ENCODE assay signal across 9 mouse cellular contexts in the genomic region with DNA sequence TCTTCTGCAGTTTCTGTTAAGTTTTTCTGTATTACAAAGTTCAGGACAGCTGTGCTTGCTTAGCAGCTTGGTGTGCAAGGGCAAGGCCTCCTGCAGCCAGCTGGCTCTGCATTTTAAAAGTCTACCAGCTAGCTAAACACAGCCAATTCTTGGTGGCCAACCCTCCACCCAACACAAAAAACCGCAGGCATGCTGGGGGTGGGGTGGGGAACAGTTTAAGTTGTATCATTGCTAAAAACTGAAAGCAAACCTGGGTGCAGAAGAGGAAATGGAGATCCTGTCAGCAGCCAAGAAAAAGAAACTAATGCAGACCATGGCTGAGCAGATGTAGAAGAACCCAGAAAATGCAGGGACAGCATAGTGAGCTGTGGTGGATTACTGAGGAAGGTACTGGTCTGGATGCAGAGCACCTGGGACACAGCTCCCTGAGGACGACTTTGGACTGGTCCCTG. TPM values are rescaled to one million over a fixed set of nuclear protein-coding genes. Genes with fewer than 3 reads are reported as not detected.
A peak's percentile ranks its signal among the peaks of the same experiment; 100 is the strongest.
DNase-seq lines count a peak whose midpoint lies in the region; ATAC-seq and TF ChIP-seq lines count a peak whose summit lies in the region.
"Had no signal": no experiment of that assay in that cellular context is flagged by ENCODE, and none has a peak within 500 bp of the region (broad histone marks: within the 10 kb centered on the region; RNA-seq: fewer than 3 reads in every experiment).

Gene BC147527 (plus strand): TSS at position 402 of the 452 bp plus-strand sequence.

- H3K4me1 ChIP-seq in hindbrain, embryonic 10.5 days (replicated peaks) = no peaks in the 10 kb centered on the region
- H3K4me1 ChIP-seq in hindbrain, embryonic 11.5 days (replicated peaks; ENCODE audit: control insufficient read depth, insufficient read depth, low read length) = no peaks in the 10 kb centered on the region
- no peaks in the 10 kb centered on the region for H3K4me1 ChIP-seq in stomach, postnatal 0 days (replicated peaks; ENCODE audit: control insufficient read depth, insufficient read depth)

- no peaks in the 10 kb centered on the region for H3K9me3 ChIP-seq in hindbrain, embryonic 10.5 days
- no peaks in the 10 kb centered on the region for H3K9me3 ChIP-seq in hindbrain, embryonic 11.5 days (ENCODE audit: control insufficient read depth, low read length)
- H3K9me3 ChIP-seq in stomach, postnatal 0 days (ENCODE audit: control insufficient read depth, low read length) = no peaks in the 10 kb centered on the region

- H3K36me3 ChIP-seq in hindbrain, embryonic 10.5 days = no peaks in the 10 kb centered on the region
- no peaks in the 10 kb centered on the region for H3K36me3 ChIP-seq in hindbrain, embryonic 11.5 days (ENCODE audit: control insufficient read depth, insufficient read depth, low read length)
- H3K36me3 ChIP-seq in stomach, postnatal 0 days (ENCODE audit: control insufficient read depth, insufficient read depth, low read length) = no peaks in the 10 kb centered on the region

- no peak within 1 kb of the TSS for H3K4me3 ChIP-seq in hindbrain, embryonic 10.5 days
- no peak within 1 kb of the TSS for H3K4me3 ChIP-seq in hindbrain, embryonic 11.5 days (ENCODE audit: low read depth, low read length)
- H3K4me3 ChIP-seq in stomach, postnatal 0 days (ENCODE audit: low read depth, low read length) = no peak within 1 kb of the TSS
- H3K4me3 ChIP-seq: heart, adult 2 months had no signal

- DNase-seq in spleen, adult 18-20 months = peak; percentile 50 to 57
- DNase-seq in spleen, adult 12 weeks (ENCODE audit: low spot score) = no peak
- peak; percentile 23 for DNase-seq in c-Kit-positive CD71-negative TER-119-negative erythroid progenitor cells, embryonic 14.5 days (ENCODE audit: low read depth)
- peak; percentile 24 to 32 for DNase-seq in natural killer cell, adult 2 months (ENCODE audit: low spot score in 2 of 2)
- no peak for DNase-seq in hindbrain, embryonic 10.5 days (ENCODE audit: low spot score)
- no peak for DNase-seq in hindbrain, embryonic 11.5 days (ENCODE audit: low spot score)
- DNase-seq in stomach, postnatal 0 days (ENCODE audit: low spot score) = no peak
- DNase-seq: cerebellum, adult 9-11 months had no signal

- no peak within 1 kb of the TSS for H3K27ac ChIP-seq in hindbrain, embryonic 10.5 days
- H3K27ac ChIP-seq in hindbrain, embryonic 11.5 days (ENCODE audit: low read depth, low read length) = no peak within 1 kb of the TSS
- H3K27ac ChIP-seq in stomach, postnatal 0 days (replicated peaks) = no peak within 1 kb of the TSS
- H3K27ac ChIP-seq: heart, adult 2 months had no signal

- no peak for TF ChIP-seq CTCF in stomach, postnatal 0 days (IDR thresholded peaks at IDR 0.05; ENCODE audit: low read depth)

- H3K27me3 ChIP-seq in hindbrain, embryonic 10.5 days (ENCODE audit: insufficient read depth, poor library complexity, severe bottlenecking) = no peaks in the 10 kb centered on the region
- H3K27me3 ChIP-seq in hindbrain, embryonic 11.5 days (ENCODE audit: control insufficient read depth, insufficient read depth, low read length) = no peaks in the 10 kb centered on the region
- no peaks in the 10 kb centered on the region for H3K27me3 ChIP-seq in stomach, postnatal 0 days (ENCODE audit: control insufficient read depth, insufficient read depth, low read length)

- no peak within 1 kb of the TSS for H3K9ac ChIP-seq in hindbrain, embryonic 11.5 days (ENCODE audit: low read depth, low read length)
- no peak within 1 kb of the TSS for H3K9ac ChIP-seq in stomach, postnatal 0 days (ENCODE audit: low read length)

- ATAC-seq in hindbrain, embryonic 11.5 days (ENCODE audit: low FRiP score) = no peak
- no peak for ATAC-seq in stomach, postnatal 0 days (ENCODE audit: low FRiP score, low TSS enrichment)

- no peak within 1 kb of the TSS for H3K4me2 ChIP-seq in hindbrain, embryonic 11.5 days (replicated peaks; ENCODE audit: low read depth, low read length)
- no peak within 1 kb of the TSS for H3K4me2 ChIP-seq in stomach, postnatal 0 days (replicated peaks; ENCODE audit: low read depth)

- no peak for TF ChIP-seq EP300 in stomach, postnatal 0 days (optimal IDR thresholded peaks at IDR 0.05)

- 52% methylated on average over 2 of the region's 2 CpGs for WGBS in hindbrain, embryonic 10.5 days
- 44% methylated on average over 2 of the region's 2 CpGs for WGBS in hindbrain, embryonic 11.5 days
- 32% methylated on average over 2 of the region's 2 CpGs for WGBS in stomach, postnatal 0 days

RNA-seq across cellular contexts. Expression of gene BC147527, which starts in this region (rescaled TPM):
- 0.12 and 0.14 TPM in 2 replicates for polyA plus RNA-seq in hindbrain, embryonic 10.5 days (2016; fragmentation: Nextera tagmentation; extraction: Ambion mirVana)
- 0.11 and 0.13 TPM in 2 replicates for polyA plus RNA-seq in hindbrain, embryonic 11.5 days (2014; fragmentation: Nextera tagmentation; extraction: Ambion mirVana)
- polyA plus RNA-seq in stomach, postnatal 0 days (2015; fragmentation: Nextera tagmentation; extraction: Ambion mirVana) = 0.41 and 0.62 TPM in 2 replicates

Comparison
In these comparisons a context has a peak if more than half of its experiments do, and no peak if none do; other contexts are left out.
1. DNase-seq: peak in spleen, adult 18-20 months (2 of 2), c-Kit-positive CD71-negative TER-119-negative erythroid progenitor cells, embryonic 14.5 days (single experiment) and natural killer cell, adult 2 months (2 of 2); none in spleen, adult 12 weeks (single experiment), hindbrain, embryonic 10.5 days (single experiment), hindbrain, embryonic 11.5 days (single experiment) and stomach, postnatal 0 days (single experiment).